Mouse (Mus musculus): ENCODE measurements around the gene Map6d1.

Gene Map6d1

GRCm38 (mm10) chr16:20240468-20241414 lies at the start of gene Map6d1:
TSS of gene Map6d1 (minus strand) at chr16:20241358.
- no peak for DNase-seq (ENCODE audit: low spot score in 2 of 2)

GRCm38 (mm10) chr16:20280238-20280637 lies 39.1 kb upstream of the Map6d1 start:
- no peak for DNase-seq (ENCODE audit: low spot score in 2 of 2)

- DNase-seq (ENCODE audit: low spot score in 2 of 2): no peak
These were observed 38.2 kb upstream of the Map6d1 start for GRCm38 (mm10) chr16:20279395-20279794.

- no peak for DNase-seq (ENCODE audit: low spot score in 2 of 2)
These were observed 31.8 kb upstream of the Map6d1 start for GRCm38 (mm10) chr16:20272994-20273393.

- no peak for DNase-seq (ENCODE audit: low spot score in 2 of 2)
These were observed 30.2 kb upstream of the Map6d1 start for GRCm38 (mm10) chr16:20271339-20271738.

GRCm38 (mm10) chr16:20265089-20265488 lies 23.9 kb upstream of the Map6d1 start:
- DNase-seq (ENCODE audit: low spot score in 2 of 2): no peak

GRCm38 (mm10) chr16:20257926-20258325 lies 16.8 kb upstream of the Map6d1 start:
- DNase-seq (ENCODE audit: low spot score in 2 of 2): no peak

GRCm38 (mm10) chr16:20248442-20249174 lies 7.5 kb upstream of the Map6d1 start:
- no peak for DNase-seq (ENCODE audit: low spot score in 2 of 2)

GRCm38 (mm10) chr16:20247103-20247502 lies 5.9 kb upstream of the Map6d1 start:
- no peak for DNase-seq (ENCODE audit: low spot score in 2 of 2)

GRCm38 (mm10) chr16:20238646-20239045 lies 2.5 kb downstream of the Map6d1 start:
- no peak for DNase-seq (ENCODE audit: low spot score in 2 of 2)

GRCm38 (mm10) chr16:20237426-20237825 lies 3.7 kb downstream of the Map6d1 start:
- DNase-seq (ENCODE audit: low spot score in 2 of 2): no peak

GRCm38 (mm10) chr16:20234406-20234805 lies 6.8 kb downstream of the Map6d1 start:
- DNase-seq (ENCODE audit: low spot score in 2 of 2): no peak

- no peak for DNase-seq (ENCODE audit: low spot score in 2 of 2)
These were observed 13.0 kb downstream of the Map6d1 start for GRCm38 (mm10) chr16:20228167-20228566.

GRCm38 (mm10) chr16:20227504-20227903 lies 13.7 kb downstream of the Map6d1 start:
- no peak for DNase-seq (ENCODE audit: low spot score in 2 of 2)

- no peak for DNase-seq (ENCODE audit: low spot score in 2 of 2)
These were observed 14.5 kb downstream of the Map6d1 start for GRCm38 (mm10) chr16:20226676-20227075.

- no peak for DNase-seq (ENCODE audit: low spot score in 2 of 2)
These were observed 18.4 kb downstream of the Map6d1 start for GRCm38 (mm10) chr16:20222726-20223125.

- peak in 1 of 2 experiments; percentile 26 for DNase-seq (ENCODE audit: low spot score in 2 of 2)
These were observed 27.4 kb downstream of the Map6d1 start for GRCm38 (mm10) chr16:20213591-20214226.

GRCm38 (mm10) chr16:20199501-20200201 lies 41.5 kb downstream of the Map6d1 start:
- DNase-seq (ENCODE audit: low spot score in 2 of 2): no peak

GRCm38 (mm10) chr16:20196962-20197361 lies 44.2 kb downstream of the Map6d1 start:
- no peak for DNase-seq (ENCODE audit: low spot score in 2 of 2)

- peak in 1 of 2 experiments; percentile 35 for DNase-seq (ENCODE audit: low spot score in 2 of 2)
These were observed 45.6 kb downstream of the Map6d1 start for GRCm38 (mm10) chr16:20195546-20195945.

- DNase-seq (ENCODE audit: low spot score in 2 of 2): no peak
These were observed 49.1 kb downstream of the Map6d1 start for GRCm38 (mm10) chr16:20192043-20192442.

Measured in spleen, postnatal 14 days (tissue).